Mouse (Mus musculus): ENCODE measurements around the gene Krt71.
"Not testable (repeated sequence)": the region's sequence is repeated elsewhere in the genome, so short reads cannot be mapped to it uniquely, and the experiment has no call there.

The Krt71 gene

GRCm38 (mm10) chr15:101694207-101694606 is 48.7 kb downstream of the Krt71 start, which contains the start of gene Krt6a:
Krt6a (minus strand) TSS chr15:101694307.
- in situ Hi-C loops (cut with MboI; ENCODE audit: unreplicated experiment in 2 of 2), result no loop called here

GRCm38 (mm10) chr15:101690460-101690859 is 52.4 kb downstream of the Krt71 start:
- in situ Hi-C loops (cut with MboI; ENCODE audit: unreplicated experiment in 2 of 2), result not testable (repeated sequence)

- in situ Hi-C loops (cut with MboI; ENCODE audit: unreplicated experiment in 2 of 2), result no loop called here
Measured at GRCm38 (mm10) chr15:101688161-101688560, 54.7 kb downstream of the Krt71 start.
